Mouse (Mus musculus): ENCODE data around the gene Dbi.
A peak's percentile ranks its signal among the peaks of the same experiment; 100 is the strongest.

The Dbi gene

DNA sequence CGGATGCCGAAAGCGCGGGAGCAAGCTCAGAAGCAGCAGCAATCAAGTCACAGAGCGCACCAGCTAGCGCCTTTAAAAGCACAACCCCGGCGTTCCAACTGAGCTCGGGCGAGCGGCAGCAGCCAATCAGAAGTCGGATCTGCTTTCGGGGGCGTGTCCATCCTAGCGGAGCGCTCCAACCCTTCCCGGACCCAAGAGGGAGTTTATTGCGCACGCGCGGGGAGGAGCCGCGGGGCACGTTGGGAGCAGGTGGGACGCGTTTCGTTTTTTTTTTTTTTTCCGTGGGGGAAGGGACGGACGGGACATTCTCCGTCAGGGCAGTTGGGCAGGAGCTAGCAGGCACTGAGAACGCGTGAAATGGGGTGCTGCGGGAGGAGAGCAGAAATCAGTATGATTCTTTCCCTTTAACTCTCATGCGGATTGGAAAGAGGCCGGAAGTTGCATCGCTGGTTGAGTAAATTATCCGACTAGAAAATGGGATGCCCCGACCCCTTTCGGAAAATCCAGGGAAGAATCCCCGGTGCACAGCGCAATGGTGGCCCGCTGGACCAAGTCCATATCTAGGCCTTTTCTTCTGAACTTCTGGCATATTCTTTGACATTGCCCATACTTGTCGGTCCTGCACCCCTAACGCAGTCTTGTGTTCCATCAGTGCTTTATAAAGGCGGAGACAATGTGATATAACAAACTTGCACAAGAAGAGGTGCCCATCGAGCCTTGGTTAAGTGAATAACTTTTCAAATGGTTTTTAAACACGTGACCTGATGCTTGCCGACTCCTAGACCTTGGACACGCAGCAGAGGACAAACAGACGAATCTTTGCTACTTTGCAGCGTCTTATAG is at the start of gene Dbi, which contains the start of gene 3110009E18Rik:
Gene Dbi, minus strand, starts transcription at position 110 of the 843 bp plus-strand sequence.
Gene 3110009E18Rik, plus strand, starts transcription at position 219 of the 843 bp plus-strand sequence.
- DNase-seq (ENCODE audit: low spot score), result peak; percentile 98

DNA sequence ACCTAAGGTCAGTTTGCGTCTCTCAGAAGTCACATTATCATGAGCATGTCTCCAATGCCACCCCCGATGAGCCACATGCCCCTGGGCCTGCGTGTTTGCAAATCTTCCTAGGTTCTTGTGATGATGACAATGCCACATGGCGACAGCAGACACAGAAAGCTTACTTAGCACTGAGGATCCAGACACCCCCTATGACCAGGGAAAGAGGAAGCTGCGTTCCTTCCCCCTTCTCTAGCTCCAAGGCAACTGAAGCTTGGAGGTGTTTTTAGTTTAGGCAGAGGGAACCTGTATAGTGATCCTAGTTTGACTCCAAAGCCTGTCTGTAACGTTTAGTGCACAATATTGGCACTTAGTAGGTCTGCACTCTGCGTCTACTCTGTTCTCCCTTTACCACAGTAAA is 49.4 kb upstream of the Dbi start:
- DNase-seq (ENCODE audit: low spot score), result no peak

- no peak for DNase-seq (ENCODE audit: low spot score)
These were observed 47.8 kb upstream of the Dbi start for GRCm38 (mm10) chr1:120168674-120169073.

DNA sequence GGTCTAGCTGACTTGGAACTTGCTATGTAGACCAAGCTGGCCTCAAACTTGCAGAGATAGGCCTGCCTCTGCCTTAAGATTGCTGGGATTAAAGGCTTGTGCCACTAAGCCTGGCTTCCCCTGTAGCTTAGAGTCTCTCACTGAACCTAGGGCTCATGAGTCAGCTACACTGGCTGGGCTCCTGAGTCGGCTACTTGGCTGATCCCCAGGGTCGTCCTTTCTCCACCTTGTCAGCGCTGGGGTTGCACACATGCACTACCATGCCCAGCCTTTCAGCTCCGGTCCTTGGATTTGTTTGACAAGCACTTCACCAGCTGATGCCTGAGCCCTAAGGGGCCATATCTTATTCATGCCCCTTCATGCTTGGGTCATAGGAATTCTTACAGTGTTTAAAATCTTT is 47.1 kb upstream of the Dbi start:
- DNase-seq (ENCODE audit: low spot score), result no peak

DNA sequence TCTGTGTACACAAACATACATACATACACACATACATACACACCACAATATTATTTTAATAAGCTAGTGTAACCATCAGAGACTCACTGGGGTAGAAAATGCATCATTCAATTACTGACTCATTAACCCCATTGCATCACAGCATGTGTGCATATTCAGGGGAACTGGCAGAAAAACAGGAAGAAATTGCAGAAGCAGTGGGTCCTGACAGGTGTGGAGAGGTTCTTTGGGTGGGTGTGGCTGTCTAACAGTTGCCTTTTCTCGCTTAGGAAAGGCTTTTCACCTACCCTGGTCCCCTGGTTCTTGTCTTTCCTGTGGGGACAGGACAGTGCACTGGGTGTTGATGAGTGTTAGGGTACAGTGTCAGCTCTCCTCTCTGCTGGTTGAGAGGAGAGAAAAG is 41.7 kb upstream of the Dbi start:
- DNase-seq (ENCODE audit: low spot score), result no peak

DNA sequence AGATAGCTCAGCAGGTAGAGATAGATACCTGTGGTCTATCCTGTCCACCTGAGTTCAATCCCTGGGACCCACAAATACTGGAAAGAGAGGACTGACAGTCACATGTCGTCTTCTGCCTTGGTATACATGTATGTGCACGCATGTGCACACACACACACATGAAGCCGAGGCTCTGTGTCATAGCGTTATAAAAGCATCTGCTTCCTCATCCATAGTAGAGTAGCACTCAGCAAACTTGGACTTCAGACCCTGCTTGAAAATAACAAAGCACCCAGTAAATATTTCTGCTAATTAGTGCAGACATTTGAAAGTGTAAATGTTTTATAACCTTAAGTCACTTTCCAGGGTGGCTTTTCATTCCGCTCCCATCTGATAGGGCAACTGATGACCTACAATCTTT is 40.6 kb upstream of the Dbi start:
- no peak for DNase-seq (ENCODE audit: low spot score)

DNA sequence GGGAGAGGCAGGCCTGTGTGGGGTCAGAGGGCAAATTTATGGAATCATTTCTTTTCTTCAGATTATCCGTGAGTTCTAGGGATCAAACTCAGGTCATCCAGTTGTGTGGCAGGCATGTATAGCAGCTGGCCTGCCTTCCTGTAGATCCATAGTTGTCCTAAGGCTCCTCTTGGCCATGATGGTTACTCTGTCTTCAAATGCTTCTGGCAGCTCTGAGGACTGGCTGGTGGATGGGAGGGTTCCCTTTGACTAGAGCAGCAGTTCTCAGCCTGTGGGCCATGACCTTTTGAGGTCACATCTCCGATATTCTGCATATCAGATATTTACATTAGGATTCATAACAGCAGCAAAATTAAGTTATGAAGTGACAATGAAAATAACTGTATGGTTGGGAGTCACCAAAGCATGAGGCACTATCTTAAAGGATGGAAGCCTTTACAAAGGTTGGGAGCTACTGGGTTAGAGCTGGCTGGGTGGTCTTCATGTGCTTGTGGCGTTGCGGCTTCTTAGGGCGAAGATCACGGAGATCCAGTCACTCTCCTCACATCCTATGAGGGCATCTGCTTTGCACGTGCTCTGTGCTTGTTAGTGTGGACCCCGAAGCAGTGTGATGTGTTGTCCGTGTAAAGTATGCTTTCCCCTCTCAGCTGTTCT is 37.7 kb upstream of the Dbi start:
- DNase-seq (ENCODE audit: low spot score), result no peak

GRCm38 (mm10) chr1:120155325-120155724 is 34.4 kb upstream of the Dbi start:
- no peak for DNase-seq (ENCODE audit: low spot score)

DNA sequence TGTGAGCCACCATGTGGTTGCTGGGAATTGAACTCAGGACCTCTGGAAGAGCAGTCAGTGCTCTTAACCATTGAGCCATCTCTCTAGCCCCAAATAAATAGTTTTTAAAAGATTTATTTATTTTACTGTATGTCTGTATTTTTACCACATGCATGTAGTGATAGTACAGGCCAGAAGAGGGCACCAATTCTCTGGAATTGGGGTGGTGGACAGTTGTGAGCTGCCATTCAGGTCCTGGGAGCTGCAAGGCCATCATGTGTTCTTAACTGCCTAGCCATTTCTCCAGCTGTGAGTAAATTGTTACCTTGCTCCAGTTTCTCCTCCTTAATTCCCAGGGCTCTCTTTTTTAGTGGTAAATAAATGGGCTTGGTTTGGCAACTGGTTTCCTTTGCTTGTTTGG is 33.4 kb upstream of the Dbi start:
- no peak for DNase-seq (ENCODE audit: low spot score)

- no peak for DNase-seq (ENCODE audit: low spot score)
These were observed 26.1 kb upstream of the Dbi start for GRCm38 (mm10) chr1:120146994-120147393.

DNA sequence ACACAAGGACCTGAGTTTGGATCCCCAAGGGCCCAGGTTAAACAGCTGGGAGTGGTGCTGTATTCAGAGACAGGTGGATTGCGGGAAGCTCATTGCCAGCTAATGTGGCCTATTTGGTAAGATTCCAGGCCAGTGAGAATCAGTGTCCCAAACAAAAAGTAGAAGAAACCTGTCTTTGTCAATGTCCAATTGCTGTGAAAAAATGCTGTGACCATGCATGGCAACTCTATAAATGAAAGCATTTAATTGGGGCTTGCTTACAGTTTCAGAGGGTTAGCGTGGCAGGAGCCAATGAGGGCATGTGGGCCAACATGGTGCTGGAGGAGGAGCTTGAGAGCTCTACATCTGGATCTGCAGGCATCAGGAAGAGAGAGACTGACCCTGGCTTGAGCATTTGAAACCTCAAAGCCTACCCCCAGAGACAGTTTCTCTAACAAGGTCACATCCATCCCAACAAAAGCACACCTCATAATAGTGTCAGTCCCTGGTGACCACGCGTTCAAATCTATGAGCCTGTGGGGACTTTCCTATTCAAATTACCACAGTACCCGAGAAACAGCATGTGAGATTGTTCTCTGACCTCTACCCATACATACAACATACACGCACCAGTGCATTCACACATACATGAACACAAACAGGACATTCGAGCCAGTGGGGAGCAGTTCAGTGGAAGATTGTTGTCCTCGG is 24.8 kb upstream of the Dbi start:
- no peak for DNase-seq (ENCODE audit: low spot score)

- DNase-seq (ENCODE audit: low spot score), result no peak
These were observed 21.7 kb upstream of the Dbi start for GRCm38 (mm10) chr1:120142551-120142950.

GRCm38 (mm10) chr1:120140144-120140693 is 19.3 kb upstream of the Dbi start:
- DNase-seq (ENCODE audit: low spot score), result peak; percentile 49

GRCm38 (mm10) chr1:120138923-120139540 is 18.2 kb upstream of the Dbi start:
- DNase-seq (ENCODE audit: low spot score), result no peak

DNA sequence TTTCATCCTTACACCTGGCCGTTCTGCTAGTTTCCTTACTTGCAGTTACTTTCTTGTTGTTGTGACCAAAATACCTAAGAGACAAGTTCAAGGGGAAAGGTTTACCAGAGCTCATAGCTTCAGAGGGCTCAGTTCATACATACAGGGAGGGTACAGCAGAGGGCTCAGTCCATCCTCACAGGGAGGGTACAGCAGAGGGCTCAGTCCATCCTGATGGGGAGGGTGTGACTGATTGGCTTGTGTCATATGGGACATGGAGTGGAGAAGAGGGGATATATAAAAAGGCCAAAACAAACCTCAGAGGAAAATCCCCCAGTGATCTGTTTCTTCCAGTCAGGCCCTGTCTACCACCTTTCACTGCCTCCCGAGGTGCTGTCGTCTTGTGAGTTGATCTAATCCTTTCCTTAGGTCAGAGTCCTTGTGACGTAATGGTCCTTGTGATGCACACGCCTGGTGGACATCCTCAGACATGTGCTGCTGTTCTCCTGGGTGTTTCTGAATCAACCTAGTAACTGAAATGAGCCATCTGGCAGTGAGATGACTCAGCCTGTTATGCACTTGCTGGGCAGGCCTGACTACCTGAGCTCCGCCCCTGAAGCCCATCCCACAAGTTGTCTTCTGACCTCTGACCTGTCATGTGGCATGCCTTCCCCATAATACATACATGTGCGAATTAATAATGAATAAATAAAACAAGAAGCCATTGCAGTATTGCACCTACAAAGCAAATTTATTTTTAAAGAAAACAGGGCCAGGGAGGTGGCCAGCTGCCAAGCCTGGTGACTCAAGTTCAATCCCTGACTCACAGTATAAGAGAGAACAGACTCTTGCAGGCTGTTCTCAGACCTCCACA is 15.3 kb upstream of the Dbi start:
- DNase-seq (ENCODE audit: low spot score), result peak; percentile 69

DNA sequence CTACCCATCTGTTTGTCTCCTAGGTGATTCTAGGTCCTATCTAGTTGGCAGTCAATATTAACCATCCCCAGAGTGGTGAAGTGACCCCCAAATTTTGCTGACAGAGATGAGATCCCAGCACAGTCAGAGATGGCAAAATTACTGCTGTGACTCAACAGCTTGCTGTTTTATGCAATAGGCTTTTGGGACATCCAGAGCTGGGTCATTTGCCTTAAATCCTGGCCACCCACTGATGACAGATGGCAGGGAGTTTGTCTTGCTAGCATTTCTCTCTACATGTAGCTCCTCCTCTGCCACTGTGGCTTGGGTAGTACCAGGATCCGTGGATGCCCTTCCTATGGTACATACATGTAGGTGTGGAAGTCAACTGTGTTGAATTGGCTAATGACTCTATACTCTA is 11.5 kb upstream of the Dbi start:
- DNase-seq (ENCODE audit: low spot score), result no peak

GRCm38 (mm10) chr1:120126318-120126717 is 5.4 kb upstream of the Dbi start:
- no peak for DNase-seq (ENCODE audit: low spot score)

- no peak for DNase-seq (ENCODE audit: low spot score)
These were observed 4.6 kb upstream of the Dbi start for GRCm38 (mm10) chr1:120125471-120125870.

- DNase-seq (ENCODE audit: low spot score), result no peak
These were observed 4.0 kb upstream of the Dbi start for GRCm38 (mm10) chr1:120124839-120125238.

DNA sequence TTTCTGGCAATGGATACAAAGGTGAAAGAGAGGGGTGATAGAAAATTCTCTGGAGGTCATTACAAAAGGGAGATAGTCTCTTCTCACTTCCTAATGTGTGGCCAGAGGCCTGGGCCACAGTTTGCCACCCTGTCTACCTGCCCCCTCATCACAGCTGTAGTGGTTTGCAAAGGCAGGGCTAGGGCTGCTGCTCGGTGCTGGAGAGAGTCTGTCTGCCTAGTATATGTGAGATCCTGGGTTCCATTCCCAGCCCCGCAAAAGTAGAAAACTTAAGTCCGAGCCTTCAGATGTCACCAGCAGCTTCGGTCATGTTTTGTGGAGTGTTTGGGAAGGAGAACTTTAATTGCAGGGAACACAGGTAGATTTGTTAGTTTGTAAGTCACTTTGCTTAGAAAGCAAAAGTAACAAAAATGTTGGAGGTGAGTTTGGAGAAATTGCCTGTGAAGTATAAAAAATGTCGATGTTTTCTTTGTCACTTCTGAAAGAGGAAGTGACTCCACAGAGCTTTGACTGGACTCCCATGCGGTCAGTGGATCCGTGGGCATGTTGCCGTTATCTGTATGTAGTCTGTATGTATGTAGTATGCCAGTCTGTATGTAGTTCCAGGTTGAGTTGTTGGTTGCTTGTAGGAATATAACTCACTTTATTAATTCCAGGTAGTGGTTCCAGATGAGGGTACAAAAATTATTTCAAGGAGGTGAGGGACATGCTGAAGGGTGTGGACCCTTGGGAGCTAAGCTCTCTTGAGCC is 1.9 kb upstream of the Dbi start:
- no peak for DNase-seq (ENCODE audit: low spot score)
